Mouse (Mus musculus) B cell, adult 67 days (primary cell): ENCODE measurements around the gene Efna1. TPM values are rescaled to one million over a fixed set of nuclear protein-coding genes. Genes with fewer than 3 reads are reported as not detected.

Source experiments
- total RNA-seq, 2 experiments: library from RNA; stranded (reverse); gene quantifications; 4 replicates each; pipeline ENCODE4 v1.2.4; 2023

The Efna1 gene
- 1 to 10 TPM; 1.6 to 3.7 TPM for total RNA-seq

DNA sequence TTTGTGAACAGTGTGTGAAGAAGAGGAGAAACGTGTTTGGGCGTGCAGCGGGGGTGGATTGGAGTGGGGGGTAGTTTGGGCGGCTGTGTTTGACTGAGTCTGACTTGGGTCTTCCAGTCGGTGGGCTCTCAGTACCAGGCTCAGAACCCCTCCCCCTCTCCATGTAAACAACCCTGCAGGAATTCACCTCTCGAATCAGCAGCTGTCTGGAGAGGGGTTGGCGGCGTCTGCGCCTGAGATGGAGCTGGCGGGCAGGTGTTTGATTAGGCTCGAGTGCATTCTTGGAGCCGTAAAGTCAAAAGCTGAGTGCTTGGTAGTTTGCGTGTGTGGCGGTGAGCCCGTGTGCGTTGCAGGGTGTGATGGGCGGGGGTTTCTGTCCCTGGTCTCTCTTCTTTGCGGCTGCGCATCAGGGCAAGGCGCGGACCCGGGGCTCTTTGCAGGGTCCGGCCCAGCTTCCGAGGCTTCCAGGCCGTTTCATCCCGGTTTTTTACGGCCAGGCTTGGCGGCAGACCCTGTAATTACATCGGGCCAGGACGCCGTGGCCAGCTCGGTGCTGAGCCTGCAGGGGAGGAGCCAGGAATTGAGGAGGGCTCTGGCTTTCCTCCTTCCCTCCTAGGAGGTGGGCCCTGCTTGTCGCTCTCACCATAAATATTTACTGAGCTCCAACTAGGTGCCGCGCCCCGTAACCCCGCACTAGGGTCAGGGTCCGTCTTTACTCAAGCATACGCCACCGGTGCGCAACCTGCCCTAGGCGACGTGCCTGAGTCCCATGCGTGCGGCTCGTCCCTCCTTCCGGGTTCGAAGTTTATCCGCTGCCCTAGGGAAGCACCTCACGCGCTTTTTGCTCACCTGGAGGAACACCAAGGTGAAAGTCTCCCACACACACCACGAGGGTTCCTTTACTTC is at the start of gene Efna1:
TSS of gene Efna1 (minus strand) at position 537 of the 906 bp plus-strand sequence.

DNA sequence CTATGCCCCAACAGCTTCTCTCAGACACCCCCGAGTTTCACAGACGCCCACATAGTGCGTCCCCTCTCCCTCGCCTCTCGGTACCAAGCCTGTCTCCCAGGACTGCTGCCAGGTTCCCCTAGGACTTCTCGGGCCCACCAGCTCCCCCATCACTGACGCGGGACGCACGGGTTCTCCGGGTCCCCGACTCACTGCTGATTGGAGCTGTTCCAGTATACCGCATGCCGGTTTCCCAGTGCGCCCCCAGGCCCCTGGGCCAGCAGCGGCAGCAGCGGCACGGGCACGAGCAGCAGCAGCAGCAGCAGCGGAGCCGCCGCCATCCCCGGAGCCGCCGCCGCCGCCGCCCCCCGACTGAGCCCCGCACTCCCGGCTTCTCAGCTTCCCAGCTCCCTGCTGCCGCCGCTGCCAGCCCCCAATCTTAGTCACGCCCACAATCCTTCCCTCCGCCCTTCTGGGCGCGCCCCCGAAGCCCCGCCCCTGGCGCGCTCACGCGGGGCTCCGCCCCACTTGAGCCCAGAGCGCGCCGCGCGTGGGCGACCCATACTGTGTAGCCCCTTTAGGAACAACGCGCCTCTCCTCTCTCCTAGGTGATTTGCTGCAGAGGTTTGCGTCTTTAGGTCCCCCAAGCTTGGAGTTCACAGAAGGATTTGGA is 41.7 kb upstream of the Efna1 start, which contains the start of gene Efna3:
TSS of gene Efna3 (minus strand) at position 452 of the 652 bp plus-strand sequence.

DNA sequence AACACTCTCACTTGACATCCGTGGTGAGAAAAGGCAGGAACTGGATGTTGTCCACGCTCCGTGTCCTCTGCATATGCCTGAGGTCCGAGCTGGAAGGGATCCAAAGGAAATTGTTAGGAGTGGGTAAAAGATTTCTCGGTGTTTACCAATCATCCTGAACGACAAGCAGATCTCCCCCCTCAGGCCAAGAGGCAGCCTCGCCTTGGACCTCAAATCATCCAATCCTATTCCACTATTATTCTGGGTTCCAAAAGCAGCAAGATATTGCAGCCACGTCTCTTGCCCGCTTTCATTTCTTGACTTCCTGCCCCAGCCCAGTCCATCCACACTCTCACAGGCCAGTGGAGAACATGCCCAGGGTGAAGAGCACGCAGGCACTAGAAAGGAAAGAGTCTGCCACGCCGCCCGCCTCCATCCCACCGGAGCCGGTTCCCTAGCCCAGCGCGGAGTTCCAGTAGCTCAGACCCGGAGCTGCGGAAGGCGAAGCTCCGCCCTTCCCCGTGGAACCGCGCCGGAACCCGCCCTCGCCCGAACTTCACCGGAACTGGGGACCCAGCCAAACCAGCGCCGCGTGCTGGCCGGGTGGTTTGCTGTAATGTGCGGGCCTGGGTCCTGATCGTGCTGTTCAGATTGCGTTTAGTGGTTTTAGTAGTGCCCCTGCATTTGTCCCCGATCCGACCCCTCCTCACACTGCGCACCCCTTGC is 10.7 kb downstream of the Efna1 start, which contains the start of gene Slc50a1:
TSS of gene Slc50a1 (minus strand) at position 520 of the 705 bp plus-strand sequence.

DNA sequence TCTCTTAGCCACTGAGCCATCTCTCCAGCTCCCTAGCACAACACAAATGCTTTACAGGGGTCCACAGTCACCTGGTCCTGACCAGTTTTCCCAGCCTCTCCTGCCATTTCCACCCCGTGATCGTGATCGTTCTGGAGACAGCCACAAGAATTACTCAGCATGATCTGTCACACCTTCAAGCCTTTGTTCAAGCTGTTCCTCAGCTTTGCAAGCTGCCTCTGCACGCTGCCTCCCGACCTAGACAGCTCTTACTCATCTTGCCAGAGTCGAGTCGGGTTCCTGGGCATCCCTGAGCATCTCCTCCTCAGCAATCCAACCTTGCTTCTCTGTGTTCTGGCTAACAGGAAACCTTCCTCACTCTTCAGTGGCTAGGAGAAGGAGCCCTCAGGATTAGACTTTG is 21.9 kb downstream of the Efna1 start, which contains the start of gene Dpm3:
TSS of gene Dpm3 (plus strand) at position 283 of the 400 bp plus-strand sequence.

DNA sequence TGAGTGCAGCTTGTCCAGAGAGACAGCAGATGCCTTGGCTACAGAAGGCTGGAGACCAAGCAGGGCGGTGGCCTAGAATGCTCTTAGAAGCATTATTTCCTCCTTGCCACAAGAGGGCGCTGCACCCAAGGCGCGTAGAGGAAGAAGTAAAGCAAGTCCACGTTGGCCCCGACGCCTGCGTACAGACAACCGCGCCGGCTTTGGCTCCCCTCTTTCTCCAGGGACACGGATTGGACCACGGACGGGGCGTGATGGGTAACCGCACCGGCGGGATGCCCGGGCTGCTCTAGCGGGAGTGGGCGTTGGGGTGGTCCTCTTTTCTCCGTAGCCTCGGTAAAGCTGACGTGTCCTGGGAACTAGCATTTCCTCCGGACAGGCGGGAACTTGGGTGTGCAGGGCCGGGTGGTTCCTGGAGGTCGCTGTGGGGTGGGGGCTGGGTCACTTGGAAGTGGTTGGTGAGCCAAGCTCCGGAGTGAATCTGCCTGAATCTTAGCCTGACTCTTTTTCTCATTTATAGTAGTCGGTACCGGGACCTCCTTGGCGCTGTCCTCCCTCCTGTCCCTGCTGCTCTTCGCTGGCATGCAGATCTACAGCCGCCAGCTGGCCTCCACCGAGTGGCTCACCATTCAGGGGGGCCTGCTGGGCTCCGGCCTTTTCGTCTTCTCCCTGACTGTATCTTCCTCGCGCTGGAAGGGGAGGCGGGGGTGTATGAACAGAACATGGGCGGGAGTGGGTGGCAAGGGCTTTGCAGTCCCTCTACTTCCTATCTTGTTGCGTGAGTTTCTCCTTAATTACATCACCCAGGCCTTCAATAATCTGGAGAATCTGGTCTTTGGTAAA is 34.5 kb downstream of the Efna1 start, which contains the start of gene Trim46:
TSS of gene Trim46 (minus strand) at position 49 of the 840 bp plus-strand sequence.

DNA sequence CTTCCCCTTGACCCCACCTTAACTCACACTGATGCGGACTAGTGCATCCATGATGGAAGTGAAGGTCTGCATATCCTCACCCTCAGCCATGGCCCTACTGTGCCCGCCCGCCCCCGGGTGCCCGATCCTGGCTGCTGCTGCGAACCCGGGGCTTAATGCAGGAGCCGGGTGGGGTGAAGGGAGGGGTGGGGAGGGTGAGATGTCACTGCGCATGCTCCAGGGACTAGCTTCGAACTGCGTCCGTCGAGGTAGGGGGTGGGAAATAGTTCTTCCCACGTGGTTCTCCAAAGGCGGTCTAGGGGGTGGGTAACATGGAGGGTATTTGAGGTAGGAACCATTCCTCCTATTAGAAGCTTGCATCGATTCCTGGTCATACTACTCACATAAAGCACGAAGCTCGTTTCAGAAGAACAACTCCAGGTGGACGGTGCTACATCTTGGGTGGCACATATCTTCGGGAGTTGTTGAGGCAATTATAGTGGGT is 35.2 kb downstream of the Efna1 start, which contains the start of gene Krtcap2:
TSS of gene Krtcap2 (plus strand) at position 279 of the 484 bp plus-strand sequence.

DNA sequence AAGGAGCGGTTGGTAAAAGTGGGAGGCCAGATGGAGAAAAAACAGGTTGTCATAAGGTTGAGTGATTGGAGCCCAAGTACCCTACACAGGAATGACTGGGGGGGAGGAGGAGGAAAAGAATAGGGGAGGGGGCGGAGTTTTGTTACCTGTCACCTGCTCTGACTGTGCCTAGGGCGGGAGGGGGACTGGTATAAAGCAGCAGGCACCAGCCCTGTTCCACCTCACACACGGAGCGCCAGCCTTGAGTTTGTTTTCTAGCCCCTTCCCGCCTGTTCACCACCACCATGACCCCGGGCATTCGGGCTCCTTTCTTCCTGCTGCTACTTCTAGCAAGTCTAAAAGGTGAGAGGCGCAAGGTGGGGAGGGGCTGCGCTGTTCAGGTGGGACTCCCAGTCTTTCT is 52.1 kb downstream of the Efna1 start, which contains the start of gene Muc1:
TSS of gene Muc1 (plus strand) at position 222 of the 400 bp plus-strand sequence.

DNA sequence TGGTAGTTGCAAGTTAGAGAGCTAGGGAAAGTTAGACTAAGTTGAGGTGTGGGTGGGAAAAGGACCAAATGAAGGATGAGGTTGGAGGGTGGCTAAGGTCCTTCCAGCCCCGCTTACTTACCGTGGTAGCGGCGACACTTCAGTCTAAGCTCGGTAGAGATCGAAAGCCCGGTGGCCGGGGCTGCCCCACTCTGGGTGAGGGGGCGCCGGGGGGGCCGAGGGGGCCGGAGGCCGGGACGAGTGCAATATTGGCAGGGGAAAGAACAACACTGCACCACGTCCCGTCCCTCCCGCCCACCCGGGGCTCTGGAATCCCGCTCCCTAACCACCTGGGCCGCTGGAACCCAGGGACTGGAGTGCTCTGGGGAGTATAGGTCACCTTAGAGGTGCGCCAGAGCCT is 54.0 kb downstream of the Efna1 start, which contains the start of gene Mtx1:
TSS of gene Mtx1 (minus strand) at position 189 of the 400 bp plus-strand sequence.

Other genes starting within 250 kb of the Efna1 start
- gene Rusc1, start 187.8 kb downstream of the Efna1 start, total RNA-seq, result 10 to 100 TPM; 52.2 to 54.5 TPM
- not detected for gene Gm43738, start 180.0 kb downstream of the Efna1 start, total RNA-seq
- 10 to 100 TPM; 19.8 to 21.0 TPM for gene Fdps, start 179.2 kb downstream of the Efna1 start, total RNA-seq
- gene Pklr, start 145.0 kb downstream of the Efna1 start, total RNA-seq, result not detected
- gene Hcn3, start 120.9 kb downstream of the Efna1 start, total RNA-seq, result 1 to 10 TPM; 2.7 to 4.7 TPM
- 100 to 1,000 TPM; 162 to 174 TPM for gene Clk2, start 116.3 kb downstream of the Efna1 start, total RNA-seq
- 100 to 1,000 TPM; 108 to 133 TPM for gene Scamp3, start 103.7 kb downstream of the Efna1 start, total RNA-seq
- 10 to 100 TPM; 22.6 to 25.4 TPM for gene Fam189b, start 98.0 kb downstream of the Efna1 start, total RNA-seq
- 10 to 100 TPM; 89.2 to 94.7 TPM for gene Gba, start 78.2 kb downstream of the Efna1 start, total RNA-seq
- 1 to 10 TPM; 6.8 to 9.9 TPM for gene Thbs3, start 66.0 kb downstream of the Efna1 start, total RNA-seq
- gene Mtx1, start 54.1 kb downstream of the Efna1 start, total RNA-seq, result 100 to 1,000 TPM; 144 to 228 TPM
- 1 to 10 TPM; 1.1 to 1.3 TPM for gene Muc1, start 52.1 kb downstream of the Efna1 start, total RNA-seq
- gene Krtcap2, start 35.2 kb downstream of the Efna1 start, total RNA-seq, result 100 to 1,000 TPM in 1 of 2 experiments, 10 to 100 TPM in 1; 97.1 to 103 TPM
- gene Trim46, start 34.8 kb downstream of the Efna1 start, total RNA-seq, result 1 to 10 TPM; 4.8 to 5.0 TPM
- gene Dpm3, start 21.8 kb downstream of the Efna1 start, total RNA-seq, result 10 to 100 TPM; 76.7 to 98.6 TPM
- gene Slc50a1, start 10.6 kb downstream of the Efna1 start, total RNA-seq, result 100 to 1,000 TPM; 163 to 165 TPM
- gene Efna3, start 41.8 kb upstream of the Efna1 start, total RNA-seq, result not detected
- under 1 TPM in 1 of 2 experiments, not detected in 1; 0.67 TPM for gene Efna4, start 56.9 kb upstream of the Efna1 start, total RNA-seq
- gene Adam15, start 68.9 kb upstream of the Efna1 start, total RNA-seq, result 1 to 10 TPM; 7.2 to 7.7 TPM
- not detected for gene Dcst2, start 80.8 kb upstream of the Efna1 start, total RNA-seq
- gene Dcst1, start 84.1 kb upstream of the Efna1 start, total RNA-seq, result not detected
- gene Zbtb7b, start 113.6 kb upstream of the Efna1 start, total RNA-seq, result 10 to 100 TPM; 55.7 to 72.5 TPM
- gene Lenep, start 121.7 kb upstream of the Efna1 start, total RNA-seq, result 1 to 10 TPM in 1 of 2 experiments, not detected in 1; 1.3 TPM
- gene Flad1, start 130.7 kb upstream of the Efna1 start, total RNA-seq, result 10 to 100 TPM; 43.0 to 56.7 TPM
- 1 to 10 TPM; 3.7 to 9.7 TPM for gene Cks1b, start 137.2 kb upstream of the Efna1 start, total RNA-seq
- gene Shc1, start 137.3 kb upstream of the Efna1 start, total RNA-seq, result 10 to 100 TPM; 88.3 to 90.4 TPM
- gene Pygo2, start 149.1 kb upstream of the Efna1 start, total RNA-seq, result 10 to 100 TPM; 39.2 to 42.5 TPM
- 100 to 1,000 TPM; 134 TPM for gene Pbxip1, start 155.6 kb upstream of the Efna1 start, total RNA-seq
- gene Pmvk, start 173.4 kb upstream of the Efna1 start, total RNA-seq, result 10 to 100 TPM; 18.2 to 19.4 TPM
- under 1 TPM in 1 of 2 experiments, not detected in 1; 0.17 TPM for gene Kcnn3, start 239.0 kb upstream of the Efna1 start, total RNA-seq